Mouse (Mus musculus): ENCODE results near the gene Lamb1. TPM values are rescaled to one million over a fixed set of nuclear protein-coding genes. Genes with fewer than 3 reads are reported as not detected.

The Lamb1 gene
- polyA plus RNA-seq, 1 experiment = 142 TPM

- Histone ChIP-seq H3K27ac (ENCODE audit: insufficient read depth, low read length) (no peak overlapping the region), H3K36me3 (ENCODE audit: control insufficient read depth, insufficient read depth, low read length, poor library complexity, severe bottlenecking) (no peaks in the 10 kb centered on the region)
- TF ChIP-seq EP300 (IDR thresholded peaks at IDR 0.05; ENCODE audit: insufficient read depth, low read depth, low read length) = no peak
These were observed 18.9 kb upstream of the Lamb1 start for GRCm38 (mm10) chr12:31246153-31246552.

GRCm38 (mm10) chr12:31246615-31247014, 18.4 kb upstream of the Lamb1 start:
- no peaks in the 10 kb centered on the region for H3K9me3 ChIP-seq (replicated peaks; ENCODE audit: control insufficient read depth, insufficient read depth, low read length, poor library complexity, severe bottlenecking)
- H3K27ac ChIP-seq (ENCODE audit: insufficient read depth, low read length) = no peak overlapping the region
- H3K4me3 ChIP-seq (ENCODE audit: low read depth, low read length) = no peak overlapping the region
- no peaks in the 10 kb centered on the region for H3K4me1 ChIP-seq (ENCODE audit: control insufficient read depth, insufficient read depth, low read length)
- H3K36me3 ChIP-seq (ENCODE audit: control insufficient read depth, insufficient read depth, low read length, poor library complexity, severe bottlenecking) = no peaks in the 10 kb centered on the region
- no peak for TF ChIP-seq CTCF (IDR thresholded peaks at IDR 0.05; ENCODE audit: low read depth, low read length)
- no peak for TF ChIP-seq POLR2A (IDR thresholded peaks at IDR 0.05; ENCODE audit: insufficient read depth, low read length)
- TF ChIP-seq EP300 (IDR thresholded peaks at IDR 0.05; ENCODE audit: insufficient read depth, low read depth, low read length) = no peak
- H3K27me3 ChIP-seq (ENCODE audit: control insufficient read depth, insufficient read depth, low read length, poor library complexity, severe bottlenecking) = no peaks in the 10 kb centered on the region
- H3K9ac ChIP-seq (ENCODE audit: low read depth, poor library complexity, severe bottlenecking) = no peak overlapping the region

More at GRCm38 (mm10) chr12:31246153-31246552, 18.9 kb upstream of the Lamb1 start:
- no peak overlapping the region for H3K9ac ChIP-seq (ENCODE audit: low read depth, poor library complexity, severe bottlenecking)
- H3K4me1 ChIP-seq (ENCODE audit: control insufficient read depth, insufficient read depth, low read length) = no peaks in the 10 kb centered on the region
- no peak overlapping the region for H3K4me3 ChIP-seq (ENCODE audit: low read depth, low read length)
- no peaks in the 10 kb centered on the region for H3K9me3 ChIP-seq (replicated peaks; ENCODE audit: control insufficient read depth, insufficient read depth, low read length, poor library complexity, severe bottlenecking)
- no peaks in the 10 kb centered on the region for H3K27me3 ChIP-seq (ENCODE audit: control insufficient read depth, insufficient read depth, low read length, poor library complexity, severe bottlenecking)

GRCm38 (mm10) chr12:31248165-31248564, 16.9 kb upstream of the Lamb1 start:
- no peaks in the 10 kb centered on the region for H3K27me3 ChIP-seq (ENCODE audit: control insufficient read depth, insufficient read depth, low read length, poor library complexity, severe bottlenecking)
- H3K27ac ChIP-seq (ENCODE audit: insufficient read depth, low read length) = no peak overlapping the region
- H3K4me1 ChIP-seq (ENCODE audit: control insufficient read depth, insufficient read depth, low read length) = no peaks in the 10 kb centered on the region
- no peak overlapping the region for H3K4me3 ChIP-seq (ENCODE audit: low read depth, low read length)
- no peaks in the 10 kb centered on the region for H3K9me3 ChIP-seq (replicated peaks; ENCODE audit: control insufficient read depth, insufficient read depth, low read length, poor library complexity, severe bottlenecking)
- H3K9ac ChIP-seq (ENCODE audit: low read depth, poor library complexity, severe bottlenecking) = no peak overlapping the region
- H3K36me3 ChIP-seq (ENCODE audit: control insufficient read depth, insufficient read depth, low read length, poor library complexity, severe bottlenecking) = no peaks in the 10 kb centered on the region
- no peak for TF ChIP-seq EP300 (IDR thresholded peaks at IDR 0.05; ENCODE audit: insufficient read depth, low read depth, low read length)
- no peak for TF ChIP-seq POLR2A (IDR thresholded peaks at IDR 0.05; ENCODE audit: insufficient read depth, low read length)
- no peak for TF ChIP-seq CTCF (IDR thresholded peaks at IDR 0.05; ENCODE audit: low read depth, low read length)

- Histone ChIP-seq H3K9me3 (replicated peaks; ENCODE audit: control insufficient read depth, insufficient read depth, low read length, poor library complexity, severe bottlenecking) (no peaks in the 10 kb centered on the region), H3K27me3 (ENCODE audit: control insufficient read depth, insufficient read depth, low read length, poor library complexity, severe bottlenecking) (no peaks in the 10 kb centered on the region), H3K4me3 (ENCODE audit: low read depth, low read length) (no peak overlapping the region), H3K4me1 (ENCODE audit: control insufficient read depth, insufficient read depth, low read length) (no peaks in the 10 kb centered on the region), H3K27ac (ENCODE audit: insufficient read depth, low read length) (no peak overlapping the region), H3K9ac (ENCODE audit: low read depth, poor library complexity, severe bottlenecking) (no peak overlapping the region), H3K36me3 (ENCODE audit: control insufficient read depth, insufficient read depth, low read length, poor library complexity, severe bottlenecking) (no peaks in the 10 kb centered on the region)
- TF ChIP-seq POLR2A (IDR thresholded peaks at IDR 0.05; ENCODE audit: insufficient read depth, low read length) (no peak), EP300 (IDR thresholded peaks at IDR 0.05; ENCODE audit: insufficient read depth, low read depth, low read length) (no peak), CTCF (IDR thresholded peaks at IDR 0.05; ENCODE audit: low read depth, low read length) (no peak)
These were observed 16.4 kb upstream of the Lamb1 start for GRCm38 (mm10) chr12:31248681-31249080.

GRCm38 (mm10) chr12:31252259-31252658, 12.8 kb upstream of the Lamb1 start:
- no peaks in the 10 kb centered on the region for H3K27me3 ChIP-seq (ENCODE audit: control insufficient read depth, insufficient read depth, low read length, poor library complexity, severe bottlenecking)
- no peaks in the 10 kb centered on the region for H3K36me3 ChIP-seq (ENCODE audit: control insufficient read depth, insufficient read depth, low read length, poor library complexity, severe bottlenecking)
- H3K4me1 ChIP-seq (ENCODE audit: control insufficient read depth, insufficient read depth, low read length) = peaks cover 2% of the 10 kb centered on the region
- H3K27ac ChIP-seq (ENCODE audit: insufficient read depth, low read length) = no peak overlapping the region
- no peak overlapping the region for H3K9ac ChIP-seq (ENCODE audit: low read depth, poor library complexity, severe bottlenecking)
- H3K4me3 ChIP-seq (ENCODE audit: low read depth, low read length) = no peak overlapping the region
- TF ChIP-seq POLR2A (IDR thresholded peaks at IDR 0.05; ENCODE audit: insufficient read depth, low read length) (no peak), EP300 (IDR thresholded peaks at IDR 0.05; ENCODE audit: insufficient read depth, low read depth, low read length) (no peak), CTCF (IDR thresholded peaks at IDR 0.05; ENCODE audit: low read depth, low read length) (no peak)
- H3K9me3 ChIP-seq (replicated peaks; ENCODE audit: control insufficient read depth, insufficient read depth, low read length, poor library complexity, severe bottlenecking) = no peaks in the 10 kb centered on the region

- peaks cover 2% of the 10 kb centered on the region for H3K4me1 ChIP-seq (ENCODE audit: control insufficient read depth, insufficient read depth, low read length)
- H3K27ac ChIP-seq (ENCODE audit: insufficient read depth, low read length) = no peak overlapping the region
- H3K36me3 ChIP-seq (ENCODE audit: control insufficient read depth, insufficient read depth, low read length, poor library complexity, severe bottlenecking) = no peaks in the 10 kb centered on the region
- no peaks in the 10 kb centered on the region for H3K9me3 ChIP-seq (replicated peaks; ENCODE audit: control insufficient read depth, insufficient read depth, low read length, poor library complexity, severe bottlenecking)
- no peak overlapping the region for H3K9ac ChIP-seq (ENCODE audit: low read depth, poor library complexity, severe bottlenecking)
- H3K27me3 ChIP-seq (ENCODE audit: control insufficient read depth, insufficient read depth, low read length, poor library complexity, severe bottlenecking) = no peaks in the 10 kb centered on the region
- no peak for TF ChIP-seq CTCF (IDR thresholded peaks at IDR 0.05; ENCODE audit: low read depth, low read length)
- TF ChIP-seq EP300 (IDR thresholded peaks at IDR 0.05; ENCODE audit: insufficient read depth, low read depth, low read length) = no peak
- TF ChIP-seq POLR2A (IDR thresholded peaks at IDR 0.05; ENCODE audit: insufficient read depth, low read length) = no peak
- no peak overlapping the region for H3K4me3 ChIP-seq (ENCODE audit: low read depth, low read length)
These were observed 10.1 kb upstream of the Lamb1 start for GRCm38 (mm10) chr12:31254978-31255377.
